27 mouse cellular contexts compared by ENCODE assay signal in genomic region chr19:4481326-4481725, GRCm38 (mm10). TPM values are rescaled to one million over a fixed set of nuclear protein-coding genes. Genes with fewer than 3 reads are reported as not detected.
DNase-seq lines count a peak whose midpoint lies in the region; ATAC-seq lines count a peak whose summit lies in the region.
"Had no signal": no experiment of that assay in that cellular context is flagged by ENCODE, and none has a peak within 500 bp of the region (broad histone marks: within the 10 kb centered on the region; RNA-seq: fewer than 3 reads in every experiment).

No protein-coding gene starts in this region.

- H3K9me3 ChIP-seq in kidney, embryonic 16.5 days (ENCODE audit: low read length), result no peaks in the 10 kb centered on the region
- H3K9me3 ChIP-seq: heart, embryonic 12.5 days; hindbrain, embryonic 13.5 days; intestine, embryonic 15.5 days; megakaryocyte, embryonic 14.5 days had no signal

- no peaks in the 10 kb centered on the region for H3K36me3 ChIP-seq in kidney, embryonic 16.5 days (ENCODE audit: insufficient read depth, low read length)
- H3K36me3 ChIP-seq: heart, embryonic 12.5 days; hindbrain, embryonic 13.5 days; intestine, embryonic 15.5 days had no signal

- ATAC-seq in kidney, embryonic 16.5 days (ENCODE audit: low FRiP score, low TSS enrichment), result no peak
- ATAC-seq: forebrain, embryonic 16.5 days; intestine, embryonic 15.5 days had no signal

- no peak overlapping the region for H3K9ac ChIP-seq in kidney, embryonic 16.5 days (replicated peaks; ENCODE audit: low read length)
- H3K9ac ChIP-seq: heart, embryonic 12.5 days; hindbrain, embryonic 13.5 days; intestine, embryonic 15.5 days had no signal

- H3K4me1 ChIP-seq in kidney, embryonic 16.5 days (ENCODE audit: insufficient read depth, low read length), result peaks cover 29% of the 10 kb centered on the region

- no peaks in the 10 kb centered on the region for H3K27me3 ChIP-seq in kidney, embryonic 16.5 days (ENCODE audit: insufficient read depth, low read length)

- H3K27ac ChIP-seq in kidney, embryonic 16.5 days (ENCODE audit: low read length), result no peak overlapping the region
- H3K27ac ChIP-seq: hindbrain, embryonic 13.5 days; intestine, embryonic 15.5 days had no signal

- H3K4me3 ChIP-seq in kidney, embryonic 16.5 days (ENCODE audit: low read length), result no peak overlapping the region
- H3K4me3 ChIP-seq: heart, embryonic 12.5 days; hindbrain, embryonic 13.5 days; intestine, embryonic 15.5 days; megakaryocyte, embryonic 14.5 days had no signal

- intact Hi-C loops in left cerebral cortex, postnatal 4 days (cut with DNase I), result no loop called here
- intact Hi-C loops in heart, postnatal 25 days (cut with DNase I), result no loop called here

- 40% methylated on average over 4 of the region's 4 CpGs for WGBS in kidney, embryonic 16.5 days

- H3K4me2 ChIP-seq in kidney, embryonic 16.5 days (replicated peaks; ENCODE audit: low read depth, low read length), result no peak overlapping the region
- H3K4me2 ChIP-seq: heart, embryonic 12.5 days; hindbrain, embryonic 13.5 days; intestine, embryonic 15.5 days; liver, embryonic 11.5 days had no signal

- peak; percentile 44 for DNase-seq in left cerebral cortex, adult 11 months (ENCODE audit: low spot score)
- DNase-seq in left cerebral cortex, postnatal 4 days, result no peak
- peak; percentile 72 for DNase-seq in cerebellum, adult 9-10 months
- peak; percentile 69 to 78 for DNase-seq in cerebellum, postnatal 25 days
- peak; percentile 49 to 71 for DNase-seq in right cerebral cortex, postnatal 36 days (ENCODE audit: low spot score in 2 of 2)
- no peak for DNase-seq in heart, postnatal 25 days (ENCODE audit: low spot score)
- DNase-seq: embryo, embryonic 11 days; heart, postnatal 14 days; kidney, adult 9 months; kidney, postnatal 36 days; lung, adult 18-20 months; midbrain, embryonic 14.5 days; spleen, adult 18-20 months; thymus, adult 18-20 months had no signal

RNA-seq across cellular contexts. Expression of gene Syt12, which starts 4.1 kb away (rescaled TPM):
- 1 to 10 TPM; 4.4 to 5.3 TPM for total RNA-seq in left cerebral cortex, postnatal 4 days (2021)
- polyA plus RNA-seq in kidney, embryonic 16.5 days (2015; fragmentation: Nextera tagmentation; extraction: Ambion mirVana), result 2.8 and 3.8 TPM in 2 replicates
- total RNA-seq in heart, postnatal 25 days (2021), result 1 to 10 TPM; 5.0 to 6.7 TPM
- total RNA-seq: granulocyte monocyte progenitor cell, adult 5-6 weeks; neutrophil, adult 5-6 weeks had no signal

RNA-seq across cellular contexts. Expression of gene 2010003K11Rik, which starts 17.1 kb away (rescaled TPM):
- total RNA-seq in left cerebral cortex, postnatal 4 days (2021), result not detected
- 0.22 TPM in 1 of 2 replicates, not detected in the other for polyA plus RNA-seq in kidney, embryonic 16.5 days (2015; fragmentation: Nextera tagmentation; extraction: Ambion mirVana)
- under 1 TPM in 1 of 2 experiments, not detected in 1; 0.22 TPM for total RNA-seq in heart, postnatal 25 days (2021)
- total RNA-seq: granulocyte monocyte progenitor cell, adult 5-6 weeks; layer of hippocampus, postnatal 10 days; neutrophil, adult 5-6 weeks had no signal
- polyA plus RNA-seq: C2C12; embryonic facial prominence, embryonic 14.5 days; forebrain, embryonic 16.5 days; heart, embryonic 12.5 days; hindbrain, embryonic 13.5 days; limb, embryonic 11.5 days; midbrain, embryonic 14.5 days had no signal

RNA-seq across cellular contexts. Expression of gene Pcx, which starts 28.9 kb away (rescaled TPM):
- 10 to 100 TPM; 42.6 to 44.2 TPM for total RNA-seq in left cerebral cortex, postnatal 4 days (2021)
- 56.3 and 70.9 TPM in 2 replicates for polyA plus RNA-seq in kidney, embryonic 16.5 days (2015; fragmentation: Nextera tagmentation; extraction: Ambion mirVana)
- total RNA-seq in heart, postnatal 25 days (2021), result 10 to 100 TPM; 30.9 to 36.8 TPM

RNA-seq across cellular contexts. Expression of gene Rhod, which starts 42.1 kb away (rescaled TPM):
- total RNA-seq in left cerebral cortex, postnatal 4 days (2021), result 1 to 10 TPM; 1.1 to 2.0 TPM
- 46.3 and 57.9 TPM in 2 replicates for polyA plus RNA-seq in kidney, embryonic 16.5 days (2015; fragmentation: Nextera tagmentation; extraction: Ambion mirVana)
- total RNA-seq in heart, postnatal 25 days (2021), result 1 to 10 TPM; 4.6 to 6.4 TPM
- total RNA-seq: neutrophil, adult 5-6 weeks had no signal

Comparison
In these comparisons a context has a peak if more than half of its experiments do, and no peak if none do; other contexts are left out.
1. DNase-seq: peak in left cerebral cortex, adult 11 months (single experiment), cerebellum, adult 9-10 months (single experiment), cerebellum, postnatal 25 days (2 of 2) and right cerebral cortex, postnatal 36 days (2 of 2); none in left cerebral cortex, postnatal 4 days (single experiment) and heart, postnatal 25 days (single experiment).